Mouse (Mus musculus) v-Abl transformed pro-B cells (cell line): ENCODE measurements at regions not wholly inside any gene's neighbourhood (a gene's known extent, or its start where the extent isn't known, plus 50 kb on each side); places are given as distances from the start of the nearest gene placed in this dataset.

Source experiments
- in situ Hi-C, 2 experiments: fragments of 400-800 bp; cut with MboI; formaldehyde crosslinking; loops; one replicate each; pipeline ENCODE4 v1.15.1; 2025; ENCODE audit not compliant: unreplicated experiment in 2 of 2

DNA sequence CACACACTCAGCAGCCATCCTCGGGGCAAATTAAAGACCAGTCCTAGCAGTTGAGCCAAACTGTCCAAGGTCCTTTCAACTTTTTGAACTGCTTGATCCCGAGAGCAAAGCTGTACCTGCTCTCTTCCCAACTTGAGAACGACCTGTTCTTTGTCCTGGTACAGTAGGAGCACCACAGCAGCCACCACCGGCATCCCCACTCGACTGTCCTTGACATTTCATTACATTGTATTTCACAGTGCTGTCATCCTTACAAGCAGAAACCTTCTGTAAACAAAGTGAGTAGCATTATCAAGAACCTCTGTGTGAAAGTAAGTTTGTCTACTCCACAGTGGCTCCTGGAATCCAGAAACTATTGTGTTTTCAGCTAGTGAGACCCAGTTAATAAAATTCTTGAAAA, 240.2 kb upstream of the Zfp462 start:
- in situ Hi-C loops, result no loop called here

DNA sequence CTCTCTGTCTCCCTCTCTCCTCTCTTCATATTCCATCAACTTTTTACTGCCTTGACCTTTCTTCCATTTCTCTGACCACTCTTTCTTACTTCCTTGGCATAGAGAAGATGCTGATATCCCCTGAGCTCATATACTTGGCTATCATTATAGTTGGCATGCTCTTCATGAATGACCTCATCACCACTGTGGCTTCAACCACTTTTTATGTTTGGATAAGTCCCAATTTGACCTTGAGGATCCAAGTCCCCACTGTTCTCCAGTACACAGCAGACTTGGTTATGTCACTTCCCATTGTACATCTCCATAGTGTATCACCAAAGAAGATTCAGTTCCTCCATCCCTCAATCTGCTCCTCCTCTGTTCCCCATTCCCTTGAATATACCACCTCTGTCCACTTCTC, 235.1 kb upstream of the Zfp462 start:
- in situ Hi-C loops, result loop anchor here in 1 of 2 experiments (10.0 kb wide), 1 partner anchor 275 kb away; no protein-coding TSS in a partner anchor

DNA sequence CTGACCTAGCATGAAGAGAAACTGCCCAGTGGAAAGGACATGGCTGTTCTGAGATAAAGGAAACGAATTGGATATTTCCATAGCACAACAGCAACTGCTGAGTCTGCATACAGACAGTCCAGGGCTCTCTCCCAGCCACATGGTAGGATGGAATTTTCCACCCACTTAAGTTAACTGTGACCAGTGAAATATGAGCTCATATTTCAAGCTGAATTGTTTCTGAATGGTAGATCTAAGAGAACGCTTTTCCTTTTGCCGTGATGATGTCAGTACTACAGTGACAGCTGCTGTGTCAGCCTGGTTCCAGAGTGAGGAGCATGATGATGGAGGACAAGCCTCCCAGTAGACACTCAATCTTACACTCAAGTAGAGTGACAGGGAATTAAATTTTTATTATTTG, 231.9 kb upstream of the Zfp462 start:
- in situ Hi-C loops, result loop anchor here in 1 of 2 experiments (10.0 kb wide), 1 partner anchor 278 kb away; no protein-coding TSS in a partner anchor

DNA sequence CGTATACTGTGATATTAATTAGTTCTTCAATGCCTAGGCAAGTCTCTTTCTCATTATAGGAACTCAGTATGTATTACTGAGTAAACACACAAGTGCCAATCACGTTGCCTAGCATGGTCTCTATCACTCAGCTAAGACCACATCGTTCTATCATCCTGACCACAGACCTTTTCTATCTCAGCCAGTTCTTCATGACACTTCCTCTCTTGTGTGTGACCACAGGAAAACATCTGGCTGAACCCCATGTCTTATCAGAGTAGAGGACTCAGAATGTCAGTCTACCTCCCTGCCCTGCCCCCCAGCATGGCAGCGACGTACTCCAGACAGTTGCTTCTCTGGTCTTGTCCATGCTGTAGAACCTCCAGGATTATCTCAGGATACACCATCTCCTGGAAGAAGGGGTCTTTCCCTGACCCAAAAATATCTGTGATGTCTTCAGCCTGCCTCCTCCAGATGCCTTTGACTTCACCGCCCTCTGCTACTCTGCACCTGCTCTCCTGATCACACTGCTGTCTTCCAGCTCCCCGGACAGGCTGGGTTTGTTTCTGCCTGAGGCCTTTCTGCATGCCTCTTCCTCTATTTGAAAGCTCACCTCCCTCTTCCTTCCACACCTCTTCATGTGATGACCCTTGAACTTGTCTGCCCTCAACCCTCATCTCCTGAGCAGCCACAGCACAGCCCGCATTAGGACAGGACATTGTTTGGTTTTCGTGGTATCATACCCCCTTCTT, 230.1 kb upstream of the Zfp462 start:
- in situ Hi-C loops, result loop anchor here in 1 of 2 experiments (10.0 kb wide), 1 partner anchor 280 kb away; no protein-coding TSS in a partner anchor

DNA sequence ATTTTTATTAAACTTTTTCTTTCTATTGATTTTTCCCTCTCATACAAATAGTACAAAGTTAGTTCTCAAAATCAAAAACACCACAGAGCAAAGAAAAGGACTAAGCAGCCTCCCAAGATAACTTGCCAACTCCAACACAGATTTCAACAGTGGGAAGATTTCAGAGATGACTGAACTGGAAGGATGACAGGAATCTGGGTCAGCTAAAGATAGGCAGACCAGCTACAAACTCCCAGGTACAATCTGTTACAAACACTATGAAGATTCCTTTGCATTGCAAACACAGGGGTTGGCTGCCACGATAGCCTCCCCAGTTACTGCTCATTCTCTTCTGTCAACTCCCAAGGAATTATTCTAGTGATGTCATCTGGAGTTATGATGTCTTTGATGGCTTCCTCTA, 226.8 kb upstream of the Zfp462 start:
- in situ Hi-C loops, result loop anchor here in 1 of 2 experiments (10.0 kb wide), 1 partner anchor 283 kb away; no protein-coding TSS in a partner anchor

DNA sequence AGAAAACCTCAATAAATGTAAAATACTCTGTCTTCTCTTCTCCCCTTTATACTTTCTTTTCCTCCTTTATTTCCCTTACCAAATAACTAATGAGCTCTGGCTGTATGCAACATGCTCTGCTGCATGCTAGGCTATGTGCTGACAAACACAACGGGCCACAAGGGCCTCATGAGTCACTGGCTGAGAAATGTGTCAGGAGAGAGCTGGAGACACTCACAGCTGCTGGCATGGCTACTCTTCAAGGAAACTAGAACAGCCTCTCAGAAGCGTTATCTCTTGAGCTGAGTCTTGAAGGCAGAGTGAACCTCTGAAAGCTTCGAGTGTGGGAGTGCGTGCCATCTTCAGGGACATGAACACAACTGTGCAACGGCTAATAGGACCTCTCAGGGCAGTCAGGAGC, 205.8 kb upstream of the Zfp462 start:
- in situ Hi-C loops, result no loop called here

DNA sequence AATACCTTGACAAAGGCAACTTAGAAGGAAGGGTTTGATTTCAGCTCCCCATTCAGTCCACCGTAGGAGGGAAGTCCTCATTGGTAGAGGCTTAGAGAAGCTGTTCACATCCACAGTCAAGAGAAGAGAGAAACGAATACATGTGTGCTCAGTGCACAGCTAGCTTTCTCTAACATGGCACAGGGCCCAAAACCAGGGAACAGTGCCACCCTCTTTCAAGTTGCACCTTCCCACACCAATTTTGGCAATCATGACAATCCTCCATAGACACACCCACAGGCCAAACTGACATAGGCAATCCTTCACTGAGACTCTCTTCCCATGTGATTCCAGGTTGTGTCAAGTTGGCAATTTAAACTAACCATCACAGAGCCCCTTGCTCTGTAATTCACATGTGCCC, 193.4 kb upstream of the Zfp462 start:
- in situ Hi-C loops, result no loop called here

DNA sequence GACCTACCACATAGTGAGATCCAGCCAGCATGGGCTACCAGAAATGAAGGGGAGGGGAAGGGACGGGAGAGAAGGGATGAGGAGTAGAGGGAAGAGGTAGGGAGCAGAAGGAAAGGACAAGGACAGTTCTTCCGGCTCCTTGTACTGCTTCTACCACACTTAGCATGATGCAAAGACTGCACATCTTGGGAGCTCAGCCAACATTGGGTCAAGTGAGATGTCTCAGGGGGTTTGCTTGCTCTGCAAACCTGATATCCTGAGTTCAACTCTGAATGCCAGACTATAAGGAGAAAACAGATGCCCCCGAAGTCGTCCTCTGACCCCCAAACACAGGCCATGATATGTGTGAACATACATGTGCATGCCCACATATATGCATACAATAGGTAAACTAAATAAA, 188.4 kb upstream of the Zfp462 start:
- in situ Hi-C loops, result no loop called here

DNA sequence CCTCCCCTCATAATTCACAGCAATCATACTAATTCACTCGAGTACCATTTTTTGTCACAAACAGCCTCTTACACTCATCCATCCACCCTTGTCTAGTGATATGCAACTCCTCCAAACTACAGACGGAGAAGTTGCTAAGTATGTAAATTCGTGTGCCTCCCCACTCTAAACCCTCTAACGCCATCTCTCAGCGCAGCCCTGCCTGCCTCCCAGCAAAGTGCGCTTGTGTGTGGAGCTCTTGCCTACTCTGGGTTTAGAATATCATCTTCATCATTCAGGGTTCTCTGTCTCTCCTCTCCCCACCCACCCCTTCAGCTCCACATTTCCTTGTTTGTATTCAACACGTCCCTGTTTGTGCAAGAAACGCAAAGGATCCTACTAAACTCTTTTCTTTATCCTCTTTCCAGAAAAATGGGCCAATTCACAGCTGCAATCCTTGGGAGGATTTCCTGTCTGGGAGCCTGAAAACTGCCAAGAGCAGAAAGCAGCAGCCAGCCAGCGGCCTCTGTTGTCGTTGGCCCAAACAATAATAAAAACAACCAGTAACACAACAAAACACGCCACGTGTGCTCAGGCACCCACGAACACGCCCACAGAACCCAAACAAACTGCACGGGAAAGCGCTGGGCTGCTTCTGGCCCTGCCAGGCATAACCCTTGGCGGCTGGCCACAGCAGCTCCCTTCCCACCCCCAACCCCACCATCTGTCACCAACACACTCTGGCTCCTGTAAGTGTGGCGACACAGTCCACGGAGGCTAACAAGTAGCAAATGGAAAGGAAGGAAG, 186.9 kb upstream of the Zfp462 start:
- in situ Hi-C loops, result no loop called here

DNA sequence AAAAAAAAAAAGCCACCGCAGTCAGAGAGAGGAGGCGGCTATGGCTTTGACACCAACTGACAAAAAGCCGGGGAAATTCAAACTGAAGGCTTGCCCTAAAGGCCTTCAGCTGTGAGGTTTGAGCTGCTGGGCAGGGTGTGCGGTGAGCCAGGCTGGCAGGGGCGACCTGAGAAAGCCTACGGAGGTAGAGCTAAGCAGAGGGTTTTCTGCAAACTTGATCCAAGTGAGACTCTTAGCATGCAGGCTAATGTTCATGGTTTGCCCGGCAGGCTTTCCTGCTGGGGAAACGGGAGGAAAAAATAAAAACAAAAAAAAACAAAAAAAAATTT, 186.4 kb upstream of the Zfp462 start:
- in situ Hi-C loops, result no loop called here

DNA sequence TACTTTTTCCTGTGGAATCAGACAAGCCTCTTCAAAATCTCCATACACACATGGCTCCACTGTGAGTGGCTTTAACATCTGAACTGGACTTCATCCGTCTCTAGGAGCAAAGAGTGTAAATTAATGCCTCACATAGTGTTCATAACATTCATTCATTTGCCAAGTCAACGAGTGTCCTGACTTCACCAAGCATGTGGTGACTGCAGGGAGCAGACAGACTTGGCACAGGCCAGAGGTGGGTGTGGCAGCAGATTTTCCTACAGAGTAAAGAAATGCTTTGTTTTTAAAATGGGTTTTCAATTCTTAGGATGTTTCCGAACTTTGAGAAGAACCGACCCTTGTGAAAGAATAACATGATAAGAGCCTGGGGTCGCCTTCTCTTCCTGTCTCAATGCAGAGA, 183.6 kb upstream of the Zfp462 start:
- in situ Hi-C loops, result no loop called here

DNA sequence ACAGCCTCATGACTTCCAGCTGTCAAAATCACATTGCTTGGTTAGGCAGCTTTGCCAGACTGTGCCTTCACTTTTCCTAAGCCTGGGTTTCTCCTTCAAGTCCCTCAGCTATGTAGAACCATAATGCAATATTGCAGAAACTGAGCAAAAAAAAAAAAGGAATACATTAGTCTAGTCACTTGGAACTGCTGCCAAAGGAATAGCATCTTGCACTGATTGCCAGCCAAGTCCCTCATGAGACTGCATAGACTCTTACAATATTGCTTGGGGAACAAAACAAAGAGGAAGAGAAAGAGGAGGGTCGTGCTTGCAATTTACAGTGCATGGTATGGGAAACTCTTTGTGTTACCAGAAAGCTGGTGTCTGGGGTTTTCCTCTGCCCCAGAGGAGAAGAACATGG, 179.8 kb upstream of the Zfp462 start:
- in situ Hi-C loops, result no loop called here

DNA sequence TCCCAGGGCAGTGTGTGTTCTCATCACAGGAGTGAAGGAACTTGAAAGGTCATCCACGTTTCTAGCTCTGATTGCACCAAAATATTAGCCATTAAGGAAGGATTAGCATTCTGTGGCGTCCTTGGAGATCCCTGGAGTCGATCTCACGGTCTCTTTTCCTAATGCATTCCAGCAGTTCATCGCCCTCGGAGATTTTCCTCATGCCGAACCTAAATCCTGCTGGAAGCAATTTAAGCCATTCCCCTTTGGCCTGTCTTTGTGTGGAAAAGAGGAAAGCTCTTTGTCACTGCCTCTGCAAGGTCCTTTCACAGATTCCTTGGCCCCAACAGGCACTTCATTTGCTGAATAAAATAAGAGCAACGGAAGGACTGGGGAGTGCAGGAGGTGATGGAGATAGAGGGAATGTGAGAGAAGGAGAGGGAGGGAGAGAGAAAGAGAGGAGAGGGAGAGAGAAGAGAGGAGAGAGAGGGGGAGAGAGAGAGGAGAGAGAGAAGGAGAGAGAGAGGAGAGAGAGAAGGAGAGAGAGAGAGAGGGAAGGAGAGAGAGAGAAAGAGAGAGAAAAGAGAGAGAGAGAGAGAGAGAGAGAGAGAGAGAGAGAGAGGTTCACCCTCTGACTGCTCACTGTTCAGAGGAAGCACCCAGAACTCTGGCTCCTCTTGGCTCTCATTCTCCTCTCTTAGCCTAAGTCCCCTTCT, 177.2 kb upstream of the Zfp462 start:
- in situ Hi-C loops, result no loop called here

DNA sequence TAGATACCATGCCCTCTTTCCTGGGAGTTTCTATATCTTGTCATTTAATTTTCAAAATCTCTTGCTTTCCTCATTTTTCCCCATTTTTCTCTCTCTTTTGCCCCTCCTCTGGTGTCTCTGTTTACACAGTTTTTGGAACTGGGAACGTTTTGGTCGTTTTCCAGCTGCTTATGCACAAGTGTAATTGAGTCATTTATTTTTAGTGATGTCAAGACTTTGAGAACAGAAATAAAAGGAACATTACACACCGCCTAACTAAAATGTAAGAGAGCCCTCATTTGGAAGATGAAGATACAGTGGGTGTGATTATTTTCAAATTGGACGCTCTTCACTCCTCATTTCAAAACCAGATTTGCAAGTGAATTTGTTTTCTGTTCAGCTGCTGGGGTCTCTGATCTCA, 176.0 kb upstream of the Zfp462 start:
- in situ Hi-C loops, result no loop called here

DNA sequence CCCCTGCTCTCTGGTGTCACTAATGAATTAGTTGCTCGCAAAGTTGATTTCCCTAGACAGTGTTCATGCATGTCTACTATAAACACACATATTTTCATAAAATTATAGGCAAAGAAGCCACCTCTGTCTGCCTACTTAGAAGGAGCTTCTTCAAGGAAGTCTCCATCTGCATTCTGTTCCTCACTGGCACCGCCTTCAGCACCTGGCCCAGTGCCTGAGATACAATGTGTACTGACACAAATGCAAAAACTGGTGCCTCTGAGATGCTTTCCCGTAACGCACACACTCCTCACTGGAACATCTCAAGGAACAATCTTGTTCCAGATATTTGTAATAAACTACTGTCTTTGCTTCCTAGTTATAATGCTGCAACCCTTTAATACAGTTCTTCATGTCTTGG, 170.8 kb upstream of the Zfp462 start:
- in situ Hi-C loops, result no loop called here

DNA sequence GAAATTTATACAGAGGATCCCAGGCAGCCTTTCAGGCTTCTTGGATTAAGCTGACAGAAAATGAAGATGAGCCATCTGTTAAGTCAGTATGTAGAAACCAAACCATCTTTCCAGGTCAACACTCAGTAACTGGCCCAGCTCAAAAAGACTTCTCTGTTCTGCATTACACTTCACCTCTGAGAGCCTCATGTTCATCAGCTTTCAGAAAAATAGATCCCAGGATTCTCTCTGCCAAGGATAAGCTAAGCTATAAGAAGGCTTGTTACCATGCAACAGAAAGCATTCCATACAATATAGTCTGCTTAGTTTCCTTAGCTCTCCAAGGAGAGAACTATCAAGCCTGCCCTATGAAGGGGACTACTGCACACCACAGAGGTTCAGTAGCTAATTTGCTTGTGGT, 170.1 kb upstream of the Zfp462 start:
- in situ Hi-C loops, result no loop called here

DNA sequence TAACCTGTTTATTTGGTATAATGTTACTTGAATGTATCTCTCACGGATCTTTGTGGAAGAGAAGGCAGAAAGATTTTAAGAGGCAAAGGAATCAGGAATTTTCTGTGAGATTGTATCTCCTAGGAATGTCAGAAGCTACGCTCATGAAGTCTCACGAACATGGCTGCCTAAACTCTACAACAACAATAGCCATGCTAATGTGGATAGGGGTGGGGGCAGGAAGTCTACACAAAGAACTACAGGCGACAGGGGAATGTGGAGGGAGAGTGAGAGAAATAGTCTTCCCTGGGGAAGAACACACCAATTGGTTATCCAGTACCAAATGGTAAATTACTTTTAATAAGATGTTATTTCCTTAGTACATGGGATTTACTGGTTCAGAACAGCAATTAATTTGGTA, 164.3 kb upstream of the Zfp462 start:
- in situ Hi-C loops, result no loop called here

DNA sequence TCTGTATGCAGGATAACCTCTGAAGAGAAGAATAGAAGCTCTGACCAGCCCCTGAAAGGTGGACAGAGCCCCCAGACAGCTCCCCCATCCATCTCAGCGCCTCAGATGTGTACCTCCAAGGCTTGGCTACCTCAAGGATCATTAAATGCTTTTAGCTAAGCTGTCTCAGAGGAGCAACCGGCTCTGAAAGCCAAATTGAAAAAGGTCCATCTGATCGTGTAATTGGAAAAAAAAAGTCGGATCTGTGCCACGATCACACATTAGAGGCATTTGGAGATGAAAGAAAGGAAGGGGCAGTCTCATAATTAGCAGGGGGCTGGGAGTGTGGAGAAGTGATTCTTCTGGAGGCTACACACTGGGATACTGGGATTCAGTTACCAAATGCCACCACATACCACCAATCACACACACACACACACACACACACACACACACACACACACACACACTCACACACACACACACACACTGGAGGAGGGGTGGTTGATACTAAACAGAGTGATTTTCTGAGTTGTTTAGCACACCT, 153.6 kb upstream of the Zfp462 start:
- in situ Hi-C loops, result no loop called here

DNA sequence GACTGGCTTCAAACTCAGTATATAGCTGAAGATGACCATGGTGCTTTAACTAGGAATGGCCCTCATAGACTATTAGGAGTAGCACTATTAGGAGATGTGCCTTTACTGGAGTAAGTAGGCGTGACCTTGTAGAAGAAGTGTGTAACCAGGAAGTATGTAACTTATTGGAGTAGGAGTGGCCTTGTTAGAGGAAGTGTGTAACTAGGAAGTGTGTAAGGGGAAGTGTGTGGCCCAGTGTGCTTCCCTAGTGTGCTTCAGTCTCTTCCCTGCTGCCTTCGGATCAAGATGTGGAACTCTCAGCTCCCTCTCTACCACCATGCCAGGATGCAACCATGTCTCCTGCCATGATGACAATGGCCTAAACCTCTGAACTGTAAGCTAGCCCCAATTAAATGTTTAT, 151.0 kb upstream of the Zfp462 start:
- in situ Hi-C loops, result no loop called here

DNA sequence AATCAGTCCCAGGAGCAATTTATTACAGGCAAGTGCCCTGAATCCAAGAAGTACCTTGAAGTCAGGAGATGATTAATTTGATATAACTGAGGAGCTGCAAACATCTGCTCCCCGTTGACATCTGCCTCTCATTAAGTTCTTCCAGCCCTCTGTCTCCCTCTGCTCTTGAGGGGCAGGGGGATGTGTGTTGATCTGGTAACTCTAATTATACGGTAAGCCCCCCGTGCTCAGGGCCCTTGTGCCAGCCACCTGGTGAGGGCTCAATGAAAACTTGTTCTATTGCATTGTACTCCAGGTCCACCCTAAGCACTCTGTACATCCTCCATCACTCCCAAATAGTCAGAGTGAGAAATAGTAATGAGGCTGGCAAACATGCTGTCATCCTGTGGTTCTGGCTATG, 149.6 kb upstream of the Zfp462 start:
- in situ Hi-C loops, result no loop called here

DNA sequence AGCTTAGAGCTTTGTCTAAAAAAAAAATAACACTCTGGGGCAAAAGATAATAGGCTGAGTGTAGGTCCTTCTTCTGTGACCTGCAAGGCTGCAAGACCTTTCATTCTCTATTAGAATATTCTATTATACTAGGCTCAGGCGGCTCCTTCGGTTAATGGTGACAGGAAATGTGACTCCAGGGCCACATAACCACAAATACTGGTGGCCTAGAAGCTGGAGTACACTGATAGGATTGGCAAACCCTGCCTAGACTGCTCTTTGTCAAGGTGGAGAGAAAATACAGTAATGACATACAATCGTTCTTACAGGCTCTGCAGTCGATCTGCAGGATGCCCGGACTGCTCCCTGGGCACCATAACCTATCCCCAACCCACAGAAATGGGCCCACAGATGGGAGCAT, 146.3 kb upstream of the Zfp462 start:
- in situ Hi-C loops, result no loop called here
